Mouse (Mus musculus): ENCODE results near the gene Lmf1.

The Lmf1 gene

DNA sequence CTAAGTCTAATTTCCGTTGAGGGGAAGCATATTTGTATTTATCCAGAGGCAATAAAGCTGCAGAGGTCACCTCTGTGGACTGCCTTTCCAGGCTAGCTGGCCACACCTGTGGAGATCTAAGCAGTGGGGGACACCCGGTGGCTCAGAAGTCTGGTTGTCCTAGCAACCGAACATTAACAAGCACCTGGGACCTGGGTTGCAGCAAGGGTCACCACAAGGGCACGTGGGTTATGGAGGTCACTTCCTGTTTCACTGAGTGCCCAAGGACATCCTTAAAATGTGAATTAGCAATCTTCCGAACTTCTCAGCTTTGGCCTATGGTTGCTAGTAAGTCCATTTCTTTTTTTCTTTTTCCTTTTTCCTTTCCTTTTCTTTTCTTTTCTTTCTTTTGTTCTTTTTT is 25.3 kb downstream of the Lmf1 start:
- no peak for DNase-seq (ENCODE audit: low spot score)

DNA sequence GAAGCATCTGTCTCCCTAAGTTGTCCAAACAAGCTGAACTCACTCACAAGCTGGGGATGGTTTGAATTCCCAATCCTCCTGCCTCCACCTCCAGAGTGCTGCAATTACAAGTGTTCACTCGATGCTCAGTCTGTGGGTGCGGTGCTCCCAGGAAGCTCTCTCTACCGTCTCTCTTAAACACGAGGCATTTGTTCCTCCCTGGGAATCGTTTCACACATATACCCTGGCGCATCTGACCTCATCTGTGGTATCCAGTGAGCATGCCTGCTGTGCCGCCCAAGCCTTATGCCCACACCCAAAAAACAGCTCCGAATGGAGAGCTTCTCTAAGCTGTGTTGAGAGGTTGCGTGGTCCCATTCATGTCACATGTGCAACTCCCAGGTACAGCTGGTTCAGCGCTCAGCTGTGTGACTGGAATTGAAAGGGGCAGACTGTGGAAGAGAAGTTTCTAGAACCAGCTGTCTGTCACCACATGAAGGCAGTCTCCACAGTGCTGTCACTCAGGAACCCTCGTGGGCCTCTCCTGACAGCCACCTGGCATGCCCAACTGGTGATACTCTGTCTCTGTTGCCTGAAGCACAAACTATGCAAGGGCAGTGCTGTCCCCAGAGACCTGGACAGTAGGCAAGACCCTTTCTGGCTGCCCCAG is 29.4 kb downstream of the Lmf1 start:
- no peak for DNase-seq (ENCODE audit: low spot score)

DNA sequence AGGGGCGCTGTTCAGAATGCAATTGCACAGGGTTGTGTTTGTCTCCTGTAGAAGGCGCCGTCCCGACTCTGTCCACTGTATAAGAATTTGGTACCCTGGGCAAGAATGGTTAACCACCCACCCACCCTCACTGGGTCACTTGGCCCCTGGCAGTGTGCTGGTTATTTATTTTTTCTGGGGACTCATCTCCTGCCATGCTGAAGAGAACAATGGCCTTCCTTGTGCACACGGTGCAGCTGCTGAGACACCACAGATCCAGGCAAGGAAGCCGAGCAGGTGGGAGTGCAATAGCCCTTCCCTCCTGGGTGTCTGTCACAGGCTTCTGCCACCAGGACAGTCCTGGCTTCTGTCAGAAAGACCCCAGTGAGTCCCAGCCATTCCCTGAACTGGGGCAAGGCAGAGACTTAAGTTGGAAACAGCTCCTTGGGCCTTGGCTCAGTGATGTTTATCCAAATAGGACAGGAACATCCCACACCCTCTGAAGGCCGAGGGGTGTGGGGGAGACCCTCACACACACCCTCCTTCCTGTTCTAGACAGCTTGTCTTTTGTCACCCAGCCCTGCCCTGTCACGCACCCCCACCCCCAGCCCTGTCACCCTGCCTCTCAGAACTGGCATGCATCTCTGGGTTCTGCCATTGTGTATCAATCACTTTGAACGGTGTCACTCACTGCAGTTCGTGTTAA is 30.1 kb downstream of the Lmf1 start:
- DNase-seq (ENCODE audit: low spot score): no peak

DNA sequence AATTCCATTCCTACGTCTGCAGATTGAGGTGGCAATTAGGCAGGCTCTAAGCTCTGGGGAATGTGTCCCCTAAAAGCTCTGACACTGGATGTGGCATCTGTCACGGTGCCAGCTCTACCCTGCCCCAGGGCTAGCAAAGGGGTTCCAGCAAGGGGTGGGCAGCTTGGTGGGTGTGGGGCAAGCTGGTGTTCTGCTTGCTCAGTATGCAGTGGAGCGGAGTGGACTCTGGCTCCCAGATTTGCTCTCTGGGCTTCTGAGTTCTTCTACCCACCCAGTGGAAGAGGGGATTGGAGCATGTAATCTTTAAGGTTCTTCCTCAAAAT is 30.6 kb downstream of the Lmf1 start:
- DNase-seq (ENCODE audit: low spot score): no peak

GRCm38 (mm10) chr17:25610151-25610550 is 31.3 kb downstream of the Lmf1 start:
- no peak for DNase-seq (ENCODE audit: low spot score)

- no peak for DNase-seq (ENCODE audit: low spot score)
Measured at GRCm38 (mm10) chr17:25612537-25612936, 33.7 kb downstream of the Lmf1 start.

DNA sequence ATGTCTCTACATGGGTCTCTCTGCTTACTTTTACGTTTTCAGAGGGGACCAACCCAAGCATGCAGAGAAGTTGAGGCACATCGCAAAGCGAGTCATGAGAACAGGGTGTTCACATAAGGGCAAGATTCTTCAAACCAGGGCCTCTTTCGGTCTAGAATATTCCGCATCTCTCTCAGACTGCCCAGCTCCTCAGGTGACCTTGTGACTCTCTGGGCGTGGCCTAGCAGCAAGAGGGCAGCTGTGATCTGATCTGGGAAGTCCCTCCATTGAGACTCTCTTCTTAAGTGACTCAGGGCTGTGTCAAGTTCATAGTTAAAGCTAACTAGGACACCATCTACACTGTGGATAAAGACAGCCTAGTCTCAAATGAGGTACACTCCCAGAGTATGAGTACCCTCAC is 34.4 kb downstream of the Lmf1 start:
- no peak for DNase-seq (ENCODE audit: low spot score)

- no peak for DNase-seq (ENCODE audit: low spot score)
Measured at GRCm38 (mm10) chr17:25614723-25615510, 36.0 kb downstream of the Lmf1 start.

DNA sequence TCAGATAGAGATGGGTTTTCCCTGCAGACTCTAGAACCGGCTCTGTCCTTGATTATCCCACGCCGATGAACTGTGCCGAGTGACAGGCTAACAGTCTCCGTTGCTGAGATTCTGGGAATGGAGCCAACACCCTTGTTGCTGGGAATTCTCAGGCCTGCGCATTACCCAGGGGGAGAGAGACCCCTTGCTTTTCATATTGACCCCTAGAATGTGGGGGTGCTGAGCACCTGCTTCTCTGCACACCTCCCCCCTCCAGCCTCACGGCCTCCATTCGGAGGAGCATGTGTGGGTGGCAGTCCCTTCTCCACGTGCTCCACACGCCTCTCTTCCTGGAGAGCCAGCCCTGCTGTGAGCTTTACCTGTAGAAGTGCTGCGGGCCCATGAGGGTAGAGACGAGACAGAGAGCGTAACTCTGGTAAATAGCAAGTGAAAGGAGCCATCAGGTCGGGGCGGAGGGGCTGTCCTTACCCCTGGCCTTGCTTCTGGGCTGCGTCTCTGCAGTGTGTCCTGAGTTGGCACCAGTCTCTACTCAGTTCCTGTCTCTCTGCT is 39.7 kb downstream of the Lmf1 start:
- DNase-seq (ENCODE audit: low spot score): no peak

DNA sequence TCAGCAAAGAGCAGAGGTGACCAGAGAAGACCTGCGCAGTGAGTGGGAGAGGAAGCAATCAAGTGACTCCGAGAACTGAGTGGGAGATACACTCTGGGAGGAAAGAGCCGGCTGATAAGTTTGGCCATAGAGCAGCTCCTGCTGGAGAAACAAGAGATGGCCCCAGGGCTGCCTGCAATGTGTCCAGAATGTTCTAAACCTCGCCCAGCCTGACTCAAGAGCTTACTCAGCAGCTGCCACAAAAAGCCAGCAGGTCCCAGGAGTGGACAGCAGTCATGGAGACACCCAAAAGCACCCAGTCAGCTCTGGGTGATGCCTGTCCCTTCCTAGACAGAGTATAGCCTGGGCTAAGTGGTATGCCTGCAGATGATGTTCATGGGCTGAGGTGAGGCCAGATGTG is 44.6 kb downstream of the Lmf1 start:
- DNase-seq (ENCODE audit: low spot score): no peak

- no peak for DNase-seq (ENCODE audit: low spot score)
Measured at GRCm38 (mm10) chr17:25623935-25624334, 45.0 kb downstream of the Lmf1 start.

DNA sequence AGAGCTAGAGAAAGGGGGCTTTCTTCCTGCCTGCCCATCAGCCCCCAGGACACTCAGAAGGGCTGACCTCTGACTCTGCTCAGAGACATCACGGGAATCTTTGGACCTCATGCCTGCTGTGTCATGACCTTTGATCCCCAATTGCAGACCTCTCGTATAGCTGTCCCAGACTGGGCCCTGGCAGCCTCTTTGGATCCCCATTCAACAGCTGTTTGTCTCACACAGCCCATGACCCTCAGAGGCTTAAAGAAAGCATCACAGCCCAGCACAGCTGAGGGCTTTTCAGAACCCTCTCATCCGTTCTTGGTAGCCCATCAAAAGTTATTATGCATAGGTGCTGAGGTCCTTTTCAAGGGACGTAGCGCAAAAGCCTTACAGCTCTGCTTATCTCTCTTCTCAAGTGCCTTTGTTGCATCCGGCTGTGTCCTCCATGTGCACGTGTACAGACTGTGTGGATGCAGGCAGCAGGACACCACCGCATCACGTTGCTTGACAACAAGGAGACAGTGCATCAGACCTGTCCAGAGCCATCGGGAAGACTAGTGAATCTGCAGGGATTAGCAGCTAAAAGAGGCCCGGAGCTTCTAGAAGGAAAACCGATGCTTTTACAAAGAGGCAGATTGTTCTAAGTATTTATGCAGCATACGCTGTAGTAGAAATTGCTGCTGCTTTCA is 45.7 kb downstream of the Lmf1 start:
- DNase-seq (ENCODE audit: low spot score): peak; percentile 18

DNA sequence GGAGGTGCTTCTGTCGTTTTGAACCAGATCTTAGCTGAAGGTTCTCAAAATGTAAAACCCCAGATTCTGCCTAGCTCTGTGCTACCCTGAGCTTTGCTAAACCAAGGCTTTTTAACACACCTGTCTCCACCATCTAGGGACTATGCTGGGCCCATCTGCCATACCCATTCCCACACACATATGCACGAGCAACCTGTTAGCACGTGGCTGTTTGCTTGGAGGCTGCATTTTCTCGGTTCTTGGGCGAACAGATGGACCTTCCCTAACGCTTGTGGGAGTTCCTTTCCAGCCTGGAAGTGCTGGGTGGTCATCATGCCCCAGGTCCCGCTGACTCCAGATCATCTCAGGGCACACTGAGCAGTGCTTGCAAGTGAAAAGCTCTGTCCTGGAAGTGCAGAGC is 46.4 kb downstream of the Lmf1 start:
- no peak for DNase-seq (ENCODE audit: low spot score)

DNA sequence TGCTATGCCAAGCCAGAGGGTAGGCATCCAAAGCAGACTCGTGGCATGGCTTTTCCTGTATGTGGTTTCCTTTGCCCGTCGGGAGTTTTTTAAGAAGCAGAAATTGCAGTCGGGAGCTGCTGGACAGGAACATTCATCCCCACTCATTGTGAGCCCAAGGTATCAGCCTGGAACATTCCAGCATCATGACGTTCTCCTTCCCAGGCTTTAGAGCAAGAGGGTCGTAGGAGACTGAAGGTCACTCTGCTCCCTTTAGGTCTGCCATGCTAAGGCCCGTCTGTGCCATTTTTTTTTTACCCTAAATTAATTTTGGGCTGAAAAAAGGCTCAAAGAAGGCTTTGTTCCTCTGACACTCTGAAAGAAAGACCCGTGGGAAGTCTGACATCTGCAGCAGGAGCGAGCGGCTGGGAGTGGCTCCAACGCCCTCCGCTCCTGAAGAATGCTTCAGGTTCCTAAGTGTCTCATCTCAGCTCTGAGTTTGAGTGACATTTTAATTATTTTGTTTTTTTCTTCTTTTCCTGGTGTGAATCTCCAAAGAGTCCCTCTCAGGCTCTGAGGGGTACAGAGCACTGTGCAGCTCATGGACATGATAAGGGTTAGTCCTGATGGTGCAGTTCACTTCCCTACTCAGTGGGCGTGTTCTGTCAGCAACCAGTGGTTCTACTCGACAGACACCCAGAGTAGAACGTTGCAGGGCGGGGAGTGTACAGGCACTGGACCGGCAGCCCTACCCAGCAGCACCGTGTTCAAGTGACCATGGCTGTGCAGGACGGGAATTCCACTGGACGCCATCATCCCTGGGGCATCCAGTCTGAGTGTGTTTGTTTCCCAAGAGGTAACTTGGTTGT is 47.5 kb downstream of the Lmf1 start:
- DNase-seq (ENCODE audit: low spot score): no peak

GRCm38 (mm10) chr17:25630313-25630712 is 51.4 kb downstream of the Lmf1 start:
- no peak for DNase-seq (ENCODE audit: low spot score)

DNA sequence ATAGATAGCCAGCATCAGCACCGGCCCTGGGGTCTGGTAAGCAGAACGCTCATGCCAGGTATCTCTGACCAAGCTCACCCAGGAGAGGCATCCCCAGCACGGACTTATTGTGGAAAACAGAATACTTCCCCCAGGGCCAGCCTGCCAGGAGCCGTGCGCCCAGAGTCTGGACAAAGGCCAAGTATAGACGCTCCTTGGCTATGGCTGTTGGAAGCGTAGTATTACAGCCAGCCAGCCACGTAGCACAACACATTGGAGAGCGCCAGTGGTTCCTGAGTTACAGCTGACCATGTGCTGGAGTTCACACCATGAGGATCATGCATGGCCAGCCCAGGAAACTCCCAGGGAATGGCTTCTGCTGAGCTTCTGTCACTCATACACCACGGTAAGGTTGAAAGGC is 55.2 kb downstream of the Lmf1 start:
- DNase-seq (ENCODE audit: low spot score): no peak

GRCm38 (mm10) chr17:25635387-25635786 is 56.5 kb downstream of the Lmf1 start:
- DNase-seq (ENCODE audit: low spot score): peak; percentile 17

DNA sequence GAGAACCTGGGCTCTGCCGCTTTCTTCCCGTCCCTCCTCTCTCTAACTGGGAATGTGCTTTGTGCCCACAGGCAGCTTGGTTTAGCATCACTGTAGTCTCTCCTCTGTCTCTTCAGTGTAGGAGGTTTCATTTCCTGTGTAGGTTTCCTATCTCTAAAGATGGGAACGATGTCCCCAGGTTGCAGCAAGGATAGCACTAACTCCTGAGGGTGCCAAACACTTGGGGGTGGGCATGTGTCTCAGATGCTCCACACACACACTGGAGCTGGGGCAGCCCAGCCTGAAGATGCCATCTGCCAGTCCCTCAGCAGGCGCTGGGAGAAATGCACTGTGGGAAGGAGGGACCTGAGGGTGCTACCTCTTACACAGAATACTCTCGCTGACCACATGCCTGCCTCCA is 56.9 kb downstream of the Lmf1 start:
- DNase-seq (ENCODE audit: low spot score): no peak

GRCm38 (mm10) chr17:25637986-25638385 is 59.1 kb downstream of the Lmf1 start:
- DNase-seq (ENCODE audit: low spot score): no peak

DNA sequence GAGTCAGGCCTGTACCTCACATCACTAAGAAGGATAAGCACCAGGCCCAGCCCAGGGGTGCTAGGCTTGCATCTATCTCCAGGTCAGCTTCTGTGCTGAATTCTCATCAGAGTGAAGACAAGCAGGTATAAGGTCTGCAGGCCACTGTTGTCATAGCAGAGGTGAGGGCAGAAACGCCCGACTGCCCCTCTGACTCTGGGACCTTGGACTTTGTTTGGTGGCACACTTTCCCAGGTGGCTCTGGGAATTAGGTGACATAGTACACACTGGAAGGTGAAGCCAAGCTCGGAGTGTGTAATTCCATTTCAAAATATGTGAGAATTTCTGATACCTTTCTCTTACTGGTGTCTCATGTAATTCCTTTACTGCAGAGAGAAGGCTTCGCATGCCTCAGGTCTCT is 59.6 kb downstream of the Lmf1 start:
- DNase-seq (ENCODE audit: low spot score): no peak

- DNase-seq (ENCODE audit: low spot score): no peak
Measured at GRCm38 (mm10) chr17:25640956-25641355, 62.1 kb downstream of the Lmf1 start.

- no peak for DNase-seq (ENCODE audit: low spot score)
Measured at GRCm38 (mm10) chr17:25642032-25642431, 63.1 kb downstream of the Lmf1 start.
